Mouse (Mus musculus) olfactory bulb, adult 2 months (tissue): Measurements from ENCODE around the gene Nav3.

Experiments used
- CTCF ChIP-seq: fragments of 200-500 bp; IDR thresholded peaks from 2 replicates; pipeline ENCODE4 v1.5.1; 2012; ENCODE audit warnings: low read depth, mild to moderate bottlenecking, low read length, moderate library complexity; ENCODE audit not compliant: insufficient read depth
- POLR2A ChIP-seq: fragments of 200-500 bp; IDR thresholded peaks from 2 replicates; pipeline ENCODE4 v1.6.1; 2012; ENCODE audit warnings: mild to moderate bottlenecking, low read depth, low read length, moderate library complexity; ENCODE audit not compliant: insufficient read depth

- TF ChIP-seq POLR2A (no peak), CTCF (no peak)
Observed at GRCm38 (mm10) chr10:110330030-110330429, 126.0 kb downstream of the Nav3 start.
